Mouse (Mus musculus) inflammation-experienced regulatory T-cells, adult 6 months (primary cell): ENCODE results near the gene Ldb2. TPM values are rescaled to one million over a fixed set of nuclear protein-coding genes. Genes with fewer than 3 reads are reported as not detected.

Experiments used
- ATAC-seq: one replicate; pipeline ENCODE4 v1.8.0; 2017
- polyA plus RNA-seq, 3 experiments: library from polyadenylated mRNA; unstranded; fragments of 100-300 nt; shearing (Covaris generic); gene quantifications; one replicate each; pipeline ENCODE4 v1.2.1; 2017

The Ldb2 gene
- polyA plus RNA-seq, 3 experiments from 2014 or later: not detected

DNA sequence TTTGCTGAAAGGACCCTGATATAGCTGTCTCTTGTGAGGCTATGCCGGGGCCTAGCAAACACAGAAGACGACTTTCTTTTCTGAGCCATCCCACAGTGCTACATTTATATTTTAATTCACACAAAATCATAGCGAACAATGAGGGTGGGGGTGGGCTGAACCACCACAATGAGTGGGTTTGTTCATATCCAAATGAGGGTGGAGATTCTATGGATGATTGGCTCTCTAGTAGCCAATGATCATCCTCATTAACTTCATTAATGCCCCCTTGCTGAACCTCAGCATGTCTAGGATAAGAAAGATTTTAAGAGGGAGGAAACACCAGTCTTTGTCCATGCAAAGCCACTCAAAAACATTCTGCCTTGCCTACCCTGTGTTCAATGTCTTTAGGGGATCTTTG lies 156.4 kb downstream of the Ldb2 start:
- no peak for ATAC-seq

DNA sequence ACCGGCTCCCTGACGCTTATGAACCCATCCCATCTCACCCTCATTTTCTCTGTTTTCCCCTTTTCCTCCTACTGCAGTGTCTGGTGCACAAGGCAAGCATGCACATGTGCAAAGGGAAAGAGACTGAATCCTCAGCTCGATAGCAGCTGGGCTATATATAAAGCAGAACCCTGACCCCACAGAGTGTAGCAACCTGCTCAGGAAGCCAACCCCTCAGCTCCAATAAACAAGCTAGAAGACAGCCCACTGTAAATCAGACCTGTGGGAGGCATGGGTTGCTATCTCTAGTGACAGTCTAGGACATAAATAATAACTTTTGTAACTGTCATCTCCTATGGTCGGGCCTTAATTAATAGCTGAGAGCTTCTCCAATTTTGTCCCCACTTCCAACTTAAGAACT lies 158.4 kb downstream of the Ldb2 start:
- no peak for ATAC-seq

DNA sequence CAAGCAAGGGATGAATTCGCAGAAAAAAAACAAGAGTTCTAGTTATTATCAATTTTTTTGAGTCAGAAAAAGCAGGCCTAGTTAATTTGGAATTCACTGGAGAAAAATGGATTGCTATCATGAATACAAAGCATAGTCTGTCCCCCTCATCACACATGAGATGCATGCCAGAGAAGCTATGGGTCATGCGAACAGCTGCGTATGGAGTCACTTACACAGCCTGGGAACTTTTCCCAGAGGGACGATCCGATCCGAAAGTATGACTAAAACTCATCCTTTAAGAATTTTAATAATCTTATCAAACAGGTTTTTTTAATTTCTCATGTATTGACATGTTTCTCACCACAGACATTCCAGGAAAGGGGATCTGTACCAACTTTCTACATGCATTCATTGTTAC lies 163.9 kb downstream of the Ldb2 start:
- ATAC-seq: no peak

DNA sequence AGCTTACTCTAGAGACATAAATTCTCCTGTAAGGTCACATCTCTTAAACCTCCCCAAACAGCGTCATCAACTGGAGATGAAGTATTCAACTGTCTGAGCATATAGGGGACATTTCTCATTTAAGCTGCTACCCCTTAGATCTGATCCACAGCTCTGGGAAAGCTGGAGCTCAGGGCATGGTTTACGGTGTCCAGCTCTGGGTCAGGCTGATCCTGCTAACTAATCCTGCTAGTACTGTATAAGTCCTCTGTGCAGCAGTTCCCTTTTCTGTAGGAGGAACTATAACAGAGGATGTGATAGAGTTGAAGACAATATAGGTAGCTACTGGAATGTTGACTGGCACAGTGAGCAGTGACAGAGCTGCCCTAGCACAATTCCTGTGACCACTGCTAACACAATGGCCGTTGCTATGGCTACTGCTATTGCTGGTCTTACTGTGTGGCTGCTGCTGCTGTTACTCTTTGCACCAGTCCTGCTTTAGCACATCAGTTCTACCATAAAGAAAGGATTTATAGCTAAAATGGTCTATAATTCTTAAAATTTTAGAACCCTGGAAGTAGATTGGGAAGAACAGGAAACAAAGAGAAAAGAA lies 170.3 kb downstream of the Ldb2 start:
- ATAC-seq: no peak

DNA sequence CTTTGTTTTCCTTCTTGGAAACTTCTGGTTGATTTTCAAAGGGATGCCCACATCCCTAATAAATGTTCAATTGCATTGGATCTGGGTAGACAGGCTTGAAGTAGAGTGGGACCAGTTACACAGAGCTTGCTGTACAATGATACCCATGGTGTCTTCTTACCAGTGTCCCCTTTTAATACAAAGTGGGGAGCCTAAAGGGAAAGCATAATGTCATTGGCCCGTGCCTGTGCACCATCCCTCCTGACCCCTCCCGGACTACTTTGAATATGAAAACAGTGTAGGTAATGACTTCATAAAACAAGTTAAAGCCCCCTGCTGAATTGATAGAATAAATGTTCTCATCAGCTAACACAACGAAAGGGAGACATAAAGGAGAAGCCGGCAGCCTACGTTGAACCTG lies 172.0 kb downstream of the Ldb2 start:
- ATAC-seq: no peak

DNA sequence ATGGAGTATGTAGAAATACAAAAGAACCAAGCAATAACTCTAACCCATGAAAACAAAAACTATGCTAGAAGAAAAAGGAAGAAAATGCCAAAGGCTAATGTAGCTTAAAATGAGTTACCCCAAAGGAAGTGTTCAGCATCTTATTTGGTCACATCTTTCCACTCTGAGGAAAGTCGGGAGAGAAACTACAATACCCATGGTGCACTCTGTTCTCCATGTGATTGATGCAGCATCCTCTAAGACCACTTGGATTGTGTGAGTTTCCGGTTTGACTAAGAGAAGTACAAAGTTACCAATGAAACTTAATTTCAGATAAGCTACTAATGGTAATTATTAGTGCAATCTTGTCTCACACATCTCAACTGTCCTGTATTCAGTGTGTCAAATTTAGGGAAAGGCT lies 172.6 kb downstream of the Ldb2 start:
- no peak for ATAC-seq

DNA sequence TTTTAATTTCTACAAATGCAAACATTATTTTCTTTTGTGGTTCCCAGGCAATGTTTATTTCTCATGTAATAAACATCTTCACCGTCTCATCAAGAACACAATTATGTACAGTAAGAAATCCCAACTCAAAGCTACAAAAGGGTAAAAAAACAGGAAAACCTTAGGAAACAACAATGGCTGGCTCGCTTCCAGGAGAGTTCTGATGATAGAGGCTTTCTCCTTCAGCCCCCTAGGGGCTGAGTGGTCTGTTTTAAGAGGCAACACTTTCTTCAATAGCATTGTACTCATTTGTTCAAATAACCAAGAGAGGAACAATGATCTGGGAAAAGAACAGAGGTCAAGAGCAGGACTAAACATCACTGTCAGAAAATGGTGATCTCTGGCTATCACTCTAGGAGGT lies 173.4 kb downstream of the Ldb2 start:
- no peak for ATAC-seq

DNA sequence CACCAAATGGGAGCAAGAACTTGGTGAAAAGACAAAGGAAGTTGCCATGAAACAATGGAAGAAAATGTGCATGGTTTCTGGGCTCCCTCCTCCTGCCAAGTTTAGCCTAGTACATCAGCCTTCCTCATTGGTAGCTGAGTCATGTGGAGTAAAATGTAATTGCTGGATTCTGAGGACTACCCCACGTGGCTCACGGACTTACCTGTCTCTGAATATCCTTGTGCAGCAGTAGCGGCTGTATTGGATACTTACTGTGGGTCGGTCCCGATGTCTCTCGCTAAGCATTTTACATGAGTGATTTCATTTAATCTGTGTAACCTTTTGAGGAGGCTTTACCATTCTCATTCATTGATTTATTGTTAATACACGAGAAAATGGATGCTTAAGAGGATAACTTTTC lies 183.8 kb downstream of the Ldb2 start:
- ATAC-seq: no peak

DNA sequence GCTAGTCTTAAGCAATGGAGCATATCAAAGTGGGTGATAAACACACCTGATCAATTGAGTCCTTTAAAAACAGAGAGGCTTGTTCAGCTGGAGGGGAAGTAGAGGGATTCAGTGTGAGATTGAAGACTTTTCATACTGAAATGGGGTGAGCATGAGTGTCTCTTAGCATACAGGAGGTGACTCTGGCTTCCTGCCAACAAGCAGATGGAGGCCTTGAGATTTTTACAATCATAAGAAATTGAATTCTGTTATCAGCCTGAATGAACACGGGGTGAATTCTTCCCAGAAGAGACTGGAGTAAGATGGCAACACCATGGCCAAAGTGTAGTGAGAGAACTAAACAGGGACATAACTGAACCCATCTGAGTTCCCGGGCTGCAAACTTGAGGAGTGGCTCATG lies 190.6 kb downstream of the Ldb2 start:
- ATAC-seq: no peak

DNA sequence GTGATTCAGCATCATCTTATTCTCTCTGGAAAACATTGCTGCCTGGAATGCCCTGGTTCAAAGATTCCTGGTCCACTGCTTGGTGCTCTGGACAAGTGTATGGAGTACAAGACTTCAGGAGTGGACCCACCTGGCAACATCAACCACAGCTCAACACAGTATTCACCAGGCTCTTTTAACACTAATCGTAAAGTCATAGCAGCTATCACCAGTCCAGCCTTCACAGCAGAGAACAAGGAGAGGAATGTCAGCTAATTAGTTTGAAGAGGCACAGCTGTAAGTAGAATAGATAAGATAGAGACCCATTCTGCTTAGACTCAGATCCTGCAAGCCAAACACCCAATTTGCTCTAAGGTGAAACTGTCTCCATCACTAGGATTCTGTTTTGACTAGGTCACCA lies 198.1 kb downstream of the Ldb2 start:
- ATAC-seq: no peak

DNA sequence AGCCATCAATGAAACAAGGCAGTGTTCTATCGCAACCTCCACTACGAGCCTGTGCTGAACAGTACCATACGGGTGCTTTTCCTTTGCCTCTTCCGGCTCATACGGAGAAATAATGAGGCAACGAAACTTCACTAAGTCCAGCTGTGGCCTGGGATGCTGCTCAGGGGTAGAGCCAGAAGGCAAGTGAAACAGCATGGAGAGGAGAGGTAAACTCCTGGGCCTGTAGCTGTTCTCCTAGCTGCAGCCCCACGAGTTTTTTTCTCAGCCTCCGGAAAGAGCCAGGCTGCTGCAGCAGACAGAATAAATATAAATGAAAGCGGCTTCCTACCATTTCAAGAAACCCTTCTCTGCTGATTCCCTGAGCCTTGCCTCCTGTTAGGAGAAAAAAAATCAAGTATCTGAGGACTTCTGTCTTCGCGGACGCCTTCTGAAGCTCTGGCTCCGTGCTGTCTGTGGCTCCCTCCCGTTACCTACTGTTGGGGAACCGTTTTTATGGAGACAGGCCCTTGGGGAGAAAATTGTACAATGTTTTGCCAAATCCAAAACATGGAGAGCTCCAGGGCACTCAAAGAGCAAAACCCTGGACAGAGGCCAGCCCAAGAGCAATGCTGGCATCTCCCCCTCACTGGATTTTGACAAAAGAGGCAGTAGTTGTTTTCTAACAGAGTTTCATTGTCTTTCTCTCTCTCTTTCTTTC lies 205.8 kb downstream of the Ldb2 start:
- no peak for ATAC-seq

DNA sequence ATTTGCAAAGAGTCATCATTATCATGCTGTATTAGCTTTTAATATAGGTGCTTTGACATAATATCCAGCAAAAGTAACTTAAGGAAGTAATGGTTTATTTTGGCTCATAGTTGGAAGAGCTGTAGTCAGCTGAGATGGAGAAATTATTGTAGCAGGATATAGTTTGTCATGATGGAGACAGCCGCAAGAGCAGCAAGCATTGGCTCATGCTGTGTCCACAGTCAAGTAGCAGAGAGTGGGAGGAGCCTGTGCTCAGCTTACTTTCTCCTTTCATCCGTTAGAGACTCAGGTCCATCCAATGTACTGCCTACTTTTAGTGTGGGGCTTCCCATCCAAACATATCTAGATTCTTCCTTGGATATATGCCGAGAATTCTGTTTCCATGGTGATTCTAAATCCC lies 208.7 kb downstream of the Ldb2 start:
- ATAC-seq: no peak

DNA sequence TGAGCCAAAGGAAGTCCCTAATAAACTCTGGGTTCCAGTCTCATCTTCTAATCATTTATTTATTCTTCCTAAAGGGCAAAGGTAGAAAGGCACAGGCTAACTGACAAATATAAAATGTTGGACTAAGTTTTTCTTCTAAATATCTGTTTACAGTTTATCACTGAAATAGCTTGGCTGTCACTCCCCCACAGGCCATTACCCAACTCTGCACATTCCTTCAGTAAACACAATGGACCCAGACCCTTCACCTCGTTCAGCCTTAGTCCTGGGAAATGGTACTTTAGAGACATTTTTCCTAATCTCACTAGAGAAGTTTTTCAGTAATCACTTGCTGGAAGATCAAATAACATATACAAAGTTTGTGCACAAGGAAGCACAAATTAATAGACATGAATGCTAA lies 210.2 kb downstream of the Ldb2 start:
- ATAC-seq: no peak

DNA sequence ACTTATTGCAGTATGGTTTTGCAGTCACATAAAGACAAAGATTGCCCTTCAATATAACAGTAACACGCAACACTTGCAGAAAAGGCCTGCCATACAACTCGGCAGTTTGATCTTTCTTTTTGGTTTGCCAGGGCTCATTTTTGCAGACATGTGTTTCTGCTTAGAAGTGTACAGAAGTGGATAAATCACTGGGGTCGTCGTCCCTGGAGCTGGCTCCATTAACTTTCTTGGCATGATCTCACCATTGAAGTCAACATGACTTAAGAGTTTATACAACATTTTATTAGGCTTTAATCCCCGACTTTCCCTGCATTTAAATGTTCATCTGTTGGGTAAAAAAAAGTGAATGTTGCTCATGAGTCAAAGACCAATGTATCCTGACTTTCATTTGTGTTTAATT lies 212.9 kb downstream of the Ldb2 start:
- ATAC-seq: no peak

DNA sequence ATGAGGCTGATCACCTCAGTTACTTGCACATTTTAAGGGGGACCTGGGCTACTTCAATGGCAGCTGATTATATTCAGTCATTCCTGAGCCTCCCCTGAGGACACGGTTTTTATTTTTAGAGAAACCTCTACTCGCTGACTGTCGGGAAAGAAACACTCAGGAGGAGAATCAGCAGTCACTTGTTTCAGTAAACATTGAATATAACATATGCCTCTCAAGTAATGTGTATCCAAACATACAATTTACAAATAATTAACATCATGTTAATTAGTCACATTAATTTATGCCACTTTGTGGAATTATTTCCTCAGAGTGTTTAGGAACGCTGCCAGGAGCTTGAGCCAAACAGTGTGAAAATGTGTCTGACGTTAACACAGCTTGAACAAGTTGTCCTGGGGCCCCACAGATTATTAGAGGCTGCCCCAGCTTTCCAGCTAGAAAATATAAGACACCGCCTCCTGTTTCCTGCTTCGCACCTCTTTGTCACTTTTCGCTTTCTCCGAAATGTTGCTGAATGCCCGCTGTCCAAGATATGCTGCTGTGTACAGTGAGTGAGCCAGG lies 219.5 kb downstream of the Ldb2 start:
- no peak for ATAC-seq

DNA sequence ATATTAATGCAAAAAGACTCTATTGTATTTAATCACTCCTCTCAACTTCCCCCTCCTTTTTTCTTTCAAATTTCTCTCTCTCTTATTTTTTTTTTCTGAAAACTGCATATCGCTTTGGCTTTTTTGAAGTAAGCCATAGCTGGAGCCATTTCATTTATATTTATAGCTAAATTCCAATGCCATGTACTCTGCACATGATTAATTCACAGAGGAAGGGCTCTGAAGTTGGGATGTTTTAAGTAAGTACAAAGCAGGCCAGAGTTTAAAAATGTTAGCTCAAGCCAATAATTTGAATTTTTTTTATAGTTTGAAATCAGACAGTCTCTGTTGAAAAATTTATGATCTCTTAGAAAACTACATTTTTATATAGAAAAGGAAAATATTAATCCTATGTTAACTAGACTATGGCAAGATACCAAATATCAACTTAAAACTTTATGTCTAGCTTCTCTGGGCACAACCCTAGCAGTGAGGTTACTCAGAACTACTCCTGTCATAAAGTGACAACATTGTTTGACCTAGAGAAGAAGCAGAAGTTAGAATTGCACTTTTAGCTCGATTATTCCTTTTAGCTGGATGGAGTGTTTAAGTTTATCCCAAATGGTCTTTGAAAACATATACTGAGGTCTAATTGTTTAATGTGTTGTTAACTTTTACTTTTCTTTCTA lies 222.7 kb downstream of the Ldb2 start:
- ATAC-seq: no peak

DNA sequence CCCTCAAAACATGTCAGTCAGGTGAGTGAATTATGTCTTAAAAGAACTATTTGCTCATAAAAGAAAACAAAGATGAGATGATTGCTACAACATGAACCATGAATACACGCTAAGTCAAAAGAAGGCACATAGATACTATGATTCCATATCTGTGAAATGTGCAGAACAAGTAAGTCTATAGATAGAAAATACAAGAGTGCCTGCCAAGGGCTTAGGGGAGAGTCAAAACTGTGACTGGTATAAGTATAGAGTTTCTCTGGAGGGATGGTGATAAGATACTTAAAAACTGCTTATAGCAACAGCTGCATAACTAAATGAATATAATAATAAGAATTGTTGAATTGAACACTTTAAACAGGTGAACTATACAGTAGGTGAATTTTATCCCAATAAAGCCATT lies 224.8 kb downstream of the Ldb2 start:
- no peak for ATAC-seq

DNA sequence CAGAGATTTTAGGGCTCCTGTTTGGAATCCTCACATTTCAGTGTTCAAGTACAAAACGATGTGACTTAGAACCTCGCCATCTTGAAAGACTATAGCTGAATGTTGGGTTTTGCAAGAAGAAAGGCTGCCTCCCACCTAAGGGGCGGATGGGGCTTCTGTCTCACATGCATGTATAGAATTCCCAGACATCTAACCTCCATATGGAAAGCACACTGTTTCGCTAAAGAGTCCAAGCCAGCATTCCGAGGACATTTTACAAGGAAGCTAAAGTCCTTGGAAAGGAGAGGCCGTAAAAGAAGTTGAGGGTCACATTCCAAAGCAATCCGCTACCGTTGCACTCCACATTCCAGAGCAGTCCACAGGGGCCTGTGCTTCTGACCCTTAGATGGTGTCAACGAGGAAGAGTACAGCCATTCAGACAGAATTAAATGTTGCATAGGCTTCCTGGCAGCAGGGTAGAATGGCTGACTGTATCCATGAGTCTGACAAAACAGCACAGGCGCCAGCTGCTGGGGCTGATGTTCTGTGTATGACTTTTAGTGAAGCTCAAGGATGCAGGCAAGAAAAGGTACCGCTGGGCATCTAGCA lies 245.6 kb downstream of the Ldb2 start:
- no peak for ATAC-seq

DNA sequence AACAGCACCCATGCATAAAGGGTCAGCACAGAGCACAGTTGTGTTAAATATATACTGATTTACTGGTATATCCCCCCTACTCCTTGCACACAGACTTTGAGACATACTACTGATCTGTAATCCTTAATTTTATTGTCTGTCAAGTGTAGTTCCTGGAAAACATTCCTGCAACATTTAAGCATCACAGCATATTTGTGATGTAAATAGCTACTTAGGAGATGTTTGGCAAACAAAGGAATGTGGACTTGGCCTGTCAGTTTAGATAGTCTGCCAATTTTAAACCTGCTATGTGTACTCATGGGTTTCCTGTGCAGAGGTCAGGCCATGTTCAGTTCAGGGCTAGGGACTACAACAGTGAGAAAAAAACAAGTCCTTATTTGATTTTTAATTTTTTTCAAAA lies 246.3 kb downstream of the Ldb2 start:
- ATAC-seq: no peak

DNA sequence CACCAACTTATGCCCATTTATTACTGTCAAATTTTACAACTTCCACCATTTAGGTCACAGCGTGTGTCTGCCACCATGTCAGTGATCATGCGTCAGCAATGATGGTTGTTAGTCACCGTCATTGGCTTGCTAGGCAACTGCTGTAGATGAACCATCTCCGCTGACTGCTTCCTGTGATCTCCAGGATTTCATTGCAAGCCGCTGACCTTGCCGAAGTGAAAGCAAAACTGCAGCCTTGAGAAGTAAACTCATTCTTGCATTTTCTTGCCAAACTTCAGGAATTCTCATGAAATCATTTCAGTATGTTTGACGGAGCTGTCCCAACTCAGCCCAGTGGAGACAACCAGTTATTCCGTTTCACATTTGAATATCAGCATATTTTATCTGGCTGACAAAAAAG lies 247.4 kb downstream of the Ldb2 start:
- ATAC-seq: no peak

DNA sequence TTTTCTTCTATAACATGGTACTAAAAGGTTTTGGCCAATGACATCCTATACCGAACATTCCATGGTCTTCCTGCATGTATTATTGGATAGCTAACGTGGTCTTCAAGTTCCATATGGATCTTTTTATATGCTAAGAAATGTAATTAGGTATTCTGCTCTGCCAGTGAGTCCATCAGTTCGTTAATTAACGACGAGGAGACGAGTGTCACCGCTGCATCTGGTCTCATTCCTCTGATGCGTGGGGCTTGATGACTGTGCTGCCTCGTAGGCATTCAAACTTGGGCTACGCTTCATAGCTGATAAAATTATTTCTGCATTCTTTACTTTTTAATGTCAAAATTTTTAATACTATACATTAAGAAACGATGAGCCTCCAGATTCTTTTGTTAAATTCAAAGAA lies 251.0 kb downstream of the Ldb2 start:
- no peak for ATAC-seq

DNA sequence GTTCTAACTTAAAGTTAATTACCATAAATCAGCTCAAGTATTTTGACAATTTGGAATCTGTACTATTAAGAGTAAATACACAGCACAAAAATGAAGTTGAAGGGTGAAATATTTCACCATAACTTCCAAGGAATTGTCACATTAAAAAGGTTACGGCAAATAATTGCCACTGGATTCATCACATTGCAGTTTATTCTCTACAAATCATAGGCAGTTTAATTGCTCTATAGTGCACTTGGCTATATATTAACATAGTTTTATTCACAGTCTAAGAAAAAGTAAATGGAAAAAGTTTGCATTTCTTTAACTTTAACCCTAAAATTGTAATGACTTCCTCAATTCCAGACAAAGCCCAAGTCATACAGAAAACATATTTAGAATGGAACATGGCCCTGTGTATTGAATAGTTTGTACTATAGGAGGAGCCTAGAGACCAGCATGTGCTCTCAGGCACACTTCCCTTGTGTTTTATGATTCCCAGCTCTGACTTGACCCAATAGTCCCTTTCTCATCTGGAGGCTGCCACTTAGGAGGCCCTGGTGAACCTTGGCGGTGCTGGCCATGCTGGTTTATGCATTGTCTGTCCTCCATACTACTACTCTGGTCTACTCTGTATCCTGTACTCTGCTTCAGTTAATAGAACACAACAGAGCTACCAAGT lies 255.9 kb downstream of the Ldb2 start:
- no peak for ATAC-seq

DNA sequence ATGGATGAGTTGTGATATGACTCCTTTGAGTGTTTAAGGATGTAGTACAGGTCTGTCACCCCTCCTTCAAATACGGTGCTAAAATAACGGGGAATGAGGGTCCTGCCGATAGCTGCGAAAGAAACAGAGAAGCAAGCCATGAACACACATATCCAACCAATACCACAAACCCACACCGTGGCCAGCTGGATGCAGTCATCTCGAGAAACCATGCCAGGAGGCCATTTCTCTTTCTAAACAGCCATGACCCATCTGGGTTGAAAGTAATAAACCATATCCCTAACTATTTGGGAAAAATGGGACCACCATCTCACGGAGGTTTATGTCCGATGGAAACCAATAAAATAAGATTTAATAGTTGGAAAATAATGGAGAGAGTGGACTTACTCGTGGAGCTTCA lies 257.7 kb downstream of the Ldb2 start:
- no peak for ATAC-seq
